Mouse (Mus musculus) kidney, adult 2 months (tissue): ENCODE data around the gene Tmem150c.

Experiments
- CTCF ChIP-seq: fragments of 200-500 bp; conservative IDR thresholded peaks from 2 replicates; pipeline ENCODE4 v1.5.1; 2011; ENCODE audit warnings: low read depth, mild to moderate bottlenecking, control low read depth, low read length, moderate library complexity, mixed read lengths; ENCODE audit not compliant: insufficient read depth, insufficient read length
- POLR2A ChIP-seq: fragments of 200-500 bp; IDR thresholded peaks from one replicate; pipeline ENCODE4 v1.6.1; 2011; ENCODE audit warnings: low read depth, low read length, control low read depth

GRCm38 (mm10) chr5:100200805-100201204 lies 41.2 kb upstream of the Tmem150c start:
- TF ChIP-seq POLR2A = no peak
- no peak for TF ChIP-seq CTCF
